Mouse (Mus musculus): ENCODE results near the gene Lcmt1.

The Lcmt1 gene

GRCm38 (mm10) chr7:123360185-123360584, 9.4 kb upstream of the Lcmt1 start:
- no peak for DNase-seq (ENCODE audit: extremely low spot score)

DNA sequence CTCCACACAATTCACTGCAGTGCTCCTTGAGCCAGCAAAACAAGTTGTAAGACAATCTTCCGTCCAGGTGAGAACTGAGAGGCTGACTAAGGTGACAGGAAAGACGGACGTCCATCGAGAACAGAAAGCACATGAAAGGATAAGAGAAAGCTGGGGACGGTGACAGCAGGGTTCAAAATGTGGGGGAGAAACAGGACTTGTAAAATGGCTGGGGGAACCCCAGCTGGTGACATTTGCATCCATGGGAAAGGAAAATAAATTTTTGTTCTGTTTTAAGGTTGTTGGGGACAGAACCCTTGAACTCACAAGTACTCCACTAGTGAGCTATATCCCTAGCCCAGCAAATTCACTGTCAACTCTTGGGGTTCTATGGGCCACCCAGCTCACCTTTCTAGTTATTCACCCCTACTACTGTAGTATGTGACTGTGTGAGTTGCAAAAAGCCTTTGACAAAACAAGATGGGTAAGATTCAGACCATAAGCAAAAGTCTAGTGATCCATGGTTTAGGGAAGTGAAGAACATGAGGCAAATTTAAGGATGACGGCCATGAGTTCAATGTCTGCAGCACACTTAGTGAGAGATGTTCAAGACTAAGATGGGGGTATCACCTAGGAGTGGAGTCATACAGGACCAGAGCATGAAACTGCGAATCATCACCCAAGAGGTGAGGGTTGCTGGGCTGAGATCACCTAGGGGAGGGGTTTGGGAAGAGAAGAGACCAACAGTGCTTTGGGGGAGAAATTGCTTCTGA, 8.2 kb upstream of the Lcmt1 start:
- no peak for DNase-seq (ENCODE audit: extremely low spot score)

DNA sequence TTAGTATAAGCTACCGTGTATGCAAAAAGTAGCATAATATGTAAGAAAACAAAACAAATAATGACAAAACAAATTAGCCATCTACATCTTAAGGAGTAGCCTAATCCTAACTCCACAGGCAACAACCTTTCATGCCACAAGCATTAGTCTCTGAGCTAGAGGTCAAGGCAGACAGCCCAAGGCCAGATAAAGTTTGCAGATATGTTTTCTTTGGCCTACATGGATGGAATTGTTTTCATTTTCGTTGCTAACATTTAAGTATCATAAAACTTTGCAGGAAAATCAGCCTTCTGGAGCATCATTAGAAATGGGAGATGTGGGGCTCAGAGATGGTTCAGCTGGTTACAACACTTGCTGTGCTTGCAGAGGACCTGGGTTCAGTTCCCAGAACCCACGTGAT, 6.8 kb upstream of the Lcmt1 start:
- no peak for DNase-seq (ENCODE audit: extremely low spot score)

DNA sequence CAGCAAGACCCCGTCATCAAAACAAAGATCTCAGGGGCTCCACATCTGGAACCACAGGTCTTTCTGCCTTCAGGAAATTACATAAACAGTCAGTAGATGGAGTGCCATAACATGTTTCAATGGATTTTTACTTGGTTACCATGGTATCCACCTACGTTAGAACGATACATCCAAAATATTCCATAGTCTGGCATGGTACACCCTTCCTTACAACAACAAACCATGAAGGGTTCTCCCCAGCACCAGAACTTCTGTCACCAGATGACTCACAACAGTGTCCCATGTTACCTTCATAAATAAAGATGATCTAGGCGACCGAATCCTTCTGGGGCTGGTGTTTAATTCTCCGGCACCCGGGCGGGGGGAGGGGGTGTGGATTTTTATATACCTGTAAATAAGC, 5.6 kb upstream of the Lcmt1 start:
- no peak for DNase-seq (ENCODE audit: extremely low spot score)

DNA sequence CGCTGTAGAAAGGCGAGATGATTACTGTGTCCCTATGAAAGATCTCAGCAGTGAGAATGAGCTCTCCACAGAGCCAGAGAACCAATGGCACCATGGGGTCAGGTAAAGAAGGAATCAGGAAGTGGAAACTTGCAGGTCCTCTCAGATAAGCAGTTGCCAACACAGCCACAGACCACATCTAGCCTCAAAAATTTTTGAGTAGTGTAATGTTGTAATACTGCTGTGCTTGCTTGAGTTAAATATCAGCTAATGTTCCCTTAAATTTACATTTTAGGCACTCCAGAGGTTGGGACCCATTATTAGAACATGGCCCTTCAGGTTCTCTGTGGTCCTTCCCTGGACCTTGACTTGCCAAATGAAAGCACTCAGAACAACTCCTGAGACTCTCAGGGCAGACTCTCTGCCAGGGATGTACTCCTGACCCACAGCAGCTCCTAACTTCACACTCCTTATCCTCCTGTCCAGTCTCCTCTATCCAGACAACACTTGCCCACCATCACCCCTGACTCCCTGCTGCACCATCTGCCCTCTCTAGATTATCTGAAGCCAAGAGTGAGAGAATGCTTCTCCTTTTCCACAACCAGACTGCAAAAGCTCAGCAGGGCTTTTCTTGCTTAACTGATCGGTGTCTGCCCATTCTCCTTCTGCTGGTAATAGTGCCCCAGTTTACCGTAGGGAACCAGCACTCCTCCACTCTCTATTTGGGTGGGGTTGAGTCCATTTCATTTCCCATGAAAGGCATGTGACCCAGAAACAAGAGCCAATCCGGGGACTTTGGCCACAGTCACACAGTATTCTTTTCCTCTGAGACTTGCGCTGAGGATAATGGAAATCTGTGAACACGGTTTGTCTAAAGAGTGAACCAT, 3.5 kb upstream of the Lcmt1 start:
- no peak for DNase-seq (ENCODE audit: extremely low spot score)

- DNase-seq (ENCODE audit: extremely low spot score) = no peak
Measured at GRCm38 (mm10) chr7:123366806-123367205, 2.8 kb upstream of the Lcmt1 start.

- no peak for DNase-seq (ENCODE audit: extremely low spot score)
Measured at GRCm38 (mm10) chr7:123367218-123368150, 2.1 kb upstream of the Lcmt1 start.

DNA sequence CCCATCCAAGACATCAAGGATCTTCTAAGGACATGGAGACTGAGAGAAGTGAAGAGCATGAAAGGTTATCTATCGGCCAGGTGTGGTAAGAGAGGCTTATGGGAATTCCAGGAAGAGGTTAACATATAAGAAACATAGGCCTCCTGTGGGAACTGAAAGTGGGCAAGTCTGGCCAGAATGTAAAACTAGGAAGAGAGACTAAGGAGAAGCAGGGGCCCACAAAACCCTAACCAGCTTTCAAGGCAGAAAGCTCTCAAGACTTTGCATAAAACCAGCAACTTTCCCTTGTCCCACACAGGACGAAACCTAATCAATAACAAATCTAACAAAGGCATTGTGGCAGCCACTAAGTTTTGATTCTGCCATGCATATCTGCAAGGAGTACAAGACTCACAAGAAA, 1.4 kb upstream of the Lcmt1 start:
- DNase-seq (ENCODE audit: extremely low spot score) = no peak

DNA sequence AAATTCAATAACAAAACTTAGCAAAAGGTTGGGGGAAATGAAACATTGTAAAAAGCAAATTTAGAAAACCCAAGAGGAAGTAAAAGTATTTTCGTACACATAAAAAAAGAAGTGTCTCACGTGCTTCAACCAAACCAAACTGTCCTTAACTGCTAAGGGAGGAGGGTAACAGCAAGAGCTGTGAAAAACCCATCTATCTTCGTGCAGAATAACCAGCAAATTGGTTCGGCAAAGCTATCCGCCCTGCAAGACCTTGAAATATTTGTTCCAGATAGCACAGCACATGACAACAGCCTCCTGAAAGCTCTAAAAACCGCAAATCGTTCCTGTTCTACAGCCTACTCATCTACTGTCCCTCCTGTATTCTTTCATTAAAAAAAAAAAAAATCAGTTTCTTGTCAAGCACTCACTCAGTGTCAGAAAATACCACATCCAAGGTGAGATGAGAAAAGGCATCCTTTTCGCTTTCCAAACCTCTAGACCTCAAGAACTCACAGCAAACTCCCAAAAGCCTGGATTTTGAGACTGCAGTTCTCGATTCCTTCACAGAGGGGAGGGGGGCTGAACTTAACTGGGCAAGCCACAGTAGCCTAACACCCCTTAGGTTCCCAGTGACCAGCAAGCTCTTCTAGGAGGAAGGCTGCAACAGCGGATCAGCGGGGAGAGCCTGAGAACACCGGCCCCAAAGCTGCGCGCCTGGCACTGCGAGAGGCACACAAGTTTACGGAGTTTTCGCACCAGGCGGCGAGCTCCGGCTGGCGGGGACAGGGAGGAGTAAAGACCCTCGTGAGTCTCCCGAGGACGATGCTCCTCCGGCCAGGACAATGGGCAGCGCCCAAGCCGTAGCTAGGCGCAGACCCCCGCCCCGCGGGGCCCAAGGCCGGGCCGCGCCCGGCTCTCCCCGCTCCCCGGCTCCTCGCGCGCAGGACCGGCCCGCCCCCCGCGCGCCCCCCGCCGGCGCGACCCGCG, 522 bp upstream of the Lcmt1 start:
- DNase-seq (ENCODE audit: extremely low spot score) = peak; percentile 9

DNA sequence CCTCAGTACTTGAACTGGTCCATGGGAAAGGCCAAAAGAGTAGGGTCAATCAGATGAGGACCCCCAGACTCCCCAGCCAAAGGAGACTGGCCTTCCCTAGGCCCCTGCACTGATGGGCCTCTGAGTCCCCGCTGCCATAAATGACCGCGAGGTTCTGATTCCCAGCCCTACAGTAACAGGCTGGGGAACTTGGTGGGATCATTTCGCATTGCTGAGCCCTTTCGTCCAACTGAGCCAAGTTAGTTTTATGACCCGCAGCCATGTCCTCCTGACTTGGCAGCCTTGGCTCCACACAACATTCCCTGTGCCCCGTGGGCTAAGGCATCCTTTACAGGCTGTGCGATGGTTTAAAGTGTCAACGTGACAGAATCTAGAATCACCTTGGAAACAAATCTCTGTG, 1.1 kb downstream of the Lcmt1 start:
- DNase-seq (ENCODE audit: extremely low spot score) = no peak

GRCm38 (mm10) chr7:123371501-123371900, 1.9 kb downstream of the Lcmt1 start:
- no peak for DNase-seq (ENCODE audit: extremely low spot score)

- peak; percentile 92 for DNase-seq (ENCODE audit: extremely low spot score)
Measured at GRCm38 (mm10) chr7:123377443-123378400, 8.1 kb downstream of the Lcmt1 start.

GRCm38 (mm10) chr7:123385693-123386407, 16.3 kb downstream of the Lcmt1 start:
- no peak for DNase-seq (ENCODE audit: extremely low spot score)

GRCm38 (mm10) chr7:123389686-123390280, 20.2 kb downstream of the Lcmt1 start:
- no peak for DNase-seq (ENCODE audit: extremely low spot score)

DNA sequence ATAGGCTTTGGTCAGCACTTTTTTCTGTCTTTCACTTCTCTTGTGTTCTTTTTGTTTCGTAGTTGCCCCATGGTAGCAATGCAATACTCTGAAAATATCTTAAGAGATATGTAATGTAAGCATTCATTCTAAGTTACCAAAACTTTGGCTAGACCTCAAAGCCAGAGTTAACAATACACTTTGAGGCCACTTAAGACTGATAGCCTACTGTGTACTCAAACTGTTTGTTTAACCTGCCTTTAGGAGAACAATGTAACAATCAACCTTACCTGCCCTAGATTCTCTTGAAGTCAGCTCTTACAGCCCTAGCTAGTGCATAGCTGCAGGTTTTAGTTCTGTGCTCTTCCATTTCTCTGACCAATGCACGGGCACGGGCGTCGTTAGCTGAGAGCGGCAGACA, 24.7 kb downstream of the Lcmt1 start:
- no peak for DNase-seq (ENCODE audit: extremely low spot score)

GRCm38 (mm10) chr7:123396900-123397299, 27.3 kb downstream of the Lcmt1 start:
- no peak for DNase-seq (ENCODE audit: extremely low spot score)

DNA sequence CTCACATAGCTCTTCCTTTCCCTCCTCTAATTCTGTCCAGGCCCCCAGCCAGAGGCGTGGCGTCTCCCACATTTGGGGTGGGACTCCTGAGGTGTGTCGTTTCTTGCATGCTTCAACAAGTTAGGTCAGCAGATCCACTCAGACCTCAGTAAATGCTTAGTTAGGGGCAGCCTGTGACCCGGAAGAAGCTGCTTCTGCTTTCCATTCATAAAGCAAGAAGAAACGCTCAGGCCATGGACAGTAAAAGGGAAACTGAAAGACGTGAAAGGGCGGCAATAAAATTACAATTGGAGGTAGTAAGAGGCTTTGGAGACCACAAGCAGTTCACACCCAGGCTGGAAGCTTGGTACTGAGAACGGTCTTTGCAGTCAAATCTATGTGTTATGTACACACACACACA, 27.8 kb downstream of the Lcmt1 start:
- no peak for DNase-seq (ENCODE audit: extremely low spot score)

- DNase-seq (ENCODE audit: extremely low spot score) = no peak
Measured at GRCm38 (mm10) chr7:123397931-123398330, 28.3 kb downstream of the Lcmt1 start.

DNA sequence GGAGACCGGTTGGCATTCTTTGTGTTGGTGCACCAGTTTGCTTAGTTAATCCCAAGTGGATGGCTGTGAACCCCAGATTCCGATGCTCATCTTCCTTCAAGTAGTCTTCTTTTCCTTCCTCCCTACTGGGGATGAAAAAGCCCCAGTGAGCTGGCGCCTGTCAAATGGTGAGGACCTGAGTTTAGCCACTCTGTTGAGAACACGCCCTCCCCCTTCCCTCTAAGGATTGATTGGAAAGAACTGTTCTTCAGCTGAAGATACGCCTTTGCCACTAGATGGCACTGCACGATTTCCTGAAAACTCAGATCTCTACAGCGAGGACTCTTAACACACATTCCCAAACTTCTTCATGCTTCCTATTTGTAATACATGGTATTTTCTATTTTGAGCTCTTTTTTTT, 29.2 kb downstream of the Lcmt1 start:
- DNase-seq (ENCODE audit: extremely low spot score) = peak; percentile 58

Measured in embryo, embryonic 9.5 days (tissue).